Mouse (Mus musculus): ENCODE measurements at regions not wholly inside any gene's neighbourhood (a gene's known extent, or its start where the extent isn't known, plus 50 kb on each side); places are given as distances from the start of the nearest gene placed in this dataset.

DNA sequence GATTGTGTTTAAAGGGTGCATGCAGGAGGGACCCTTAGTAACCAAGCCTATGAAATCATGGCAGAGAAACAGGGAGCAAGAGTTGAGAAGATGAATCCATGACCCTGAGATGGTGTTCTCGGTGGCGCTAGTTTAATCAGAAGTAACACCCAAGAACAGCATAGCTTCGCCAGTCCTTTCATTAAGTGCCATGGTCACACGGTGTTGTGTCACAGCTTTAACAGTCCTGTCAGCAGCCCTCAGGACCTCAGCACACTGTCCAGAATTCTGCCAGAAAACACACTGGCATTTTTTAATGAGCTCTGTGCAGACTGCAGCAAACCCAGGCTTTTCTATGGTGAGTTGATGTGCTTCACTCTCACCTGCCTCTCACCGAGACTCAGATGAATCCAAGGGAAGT is 320.6 kb upstream of the 2610301B20Rik start:
- TF ChIP-seq ZC3H11A (IDR thresholded peaks at IDR 0.05; ENCODE audit: borderline replicate concordance, low read depth, low read length) = no peak
- TF ChIP-seq MAFK (IDR thresholded peaks at IDR 0.05; ENCODE audit: insufficient read depth, low read depth, low read length) = no peak
- no peak for TF ChIP-seq CHD2 (IDR thresholded peaks at IDR 0.05; ENCODE audit: low read depth, low read length)

Data from ES-E14 (cell line).